Mouse (Mus musculus) bone marrow macrophage, adult 2 months (primary cell): Measurements from ENCODE around the gene Tubgcp2.

Experiments used
- CTCF ChIP-seq: IDR thresholded peaks from 2 replicates; pipeline ENCODE4 v1.5.1; 2012; ENCODE audit warnings: low read depth, mild to moderate bottlenecking, low read length, moderate library complexity
- POLR2A ChIP-seq: IDR thresholded peaks from 2 replicates; pipeline ENCODE4 v1.6.1; 2012; ENCODE audit warnings: mild to moderate bottlenecking, low read depth, low read length, borderline replicate concordance

GRCm38 (mm10) chr7:139970979-139971378 is 65.5 kb downstream of the Tubgcp2 start:
- no peak for TF ChIP-seq POLR2A
- TF ChIP-seq CTCF: no peak
